Mouse (Mus musculus) naive thymus-derived CD4-positive, alpha-beta T cell, adult 2 months (primary cell): Measurements from ENCODE around the gene Fn1.

Experiments used
- DNase-seq: peaks from one replicate; pipeline ENCODE4 v3.0.0-alpha.2; 2011; ENCODE audit warnings: low read depth

Fn1 gene

DNA sequence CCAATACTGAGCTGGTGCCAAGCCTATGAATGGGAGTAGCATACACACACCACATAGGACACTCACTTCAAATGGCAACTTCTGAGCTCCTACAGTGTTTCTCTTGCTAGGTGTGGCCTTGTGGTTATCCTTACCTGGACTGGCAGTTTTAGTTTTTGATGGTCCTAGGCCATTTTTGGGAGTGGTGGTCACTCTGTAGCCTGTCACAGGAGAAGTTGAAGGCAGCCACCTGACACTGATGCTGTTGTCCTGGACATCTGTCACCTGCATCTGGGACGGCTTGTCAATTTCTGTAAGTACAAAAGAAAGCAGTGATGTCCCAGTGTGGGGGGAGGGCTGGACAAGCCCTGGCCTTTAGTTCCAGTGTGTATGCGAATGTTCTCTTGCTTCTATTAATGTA lies 47.2 kb downstream of the Fn1 start:
- DNase-seq: no peak

DNA sequence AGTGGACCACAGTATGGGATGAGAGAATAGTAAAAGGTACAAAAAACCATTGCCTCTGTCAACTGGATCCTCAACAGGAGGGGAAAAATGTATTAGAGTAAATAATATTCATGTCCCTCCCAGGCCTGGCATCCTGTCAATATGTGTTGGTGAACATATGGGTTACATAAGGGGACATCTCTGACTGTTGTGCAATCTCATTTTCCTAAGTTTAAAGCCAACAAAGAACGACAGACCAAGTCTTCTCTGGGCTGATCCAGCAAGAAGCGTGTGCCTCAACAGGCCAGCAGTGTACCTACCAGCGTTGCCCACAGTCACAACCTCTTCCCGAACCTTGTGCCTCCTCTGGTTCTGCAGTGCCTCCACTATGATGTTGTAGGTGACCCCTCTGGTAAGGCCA lies 57.6 kb downstream of the Fn1 start:
- DNase-seq: no peak

DNA sequence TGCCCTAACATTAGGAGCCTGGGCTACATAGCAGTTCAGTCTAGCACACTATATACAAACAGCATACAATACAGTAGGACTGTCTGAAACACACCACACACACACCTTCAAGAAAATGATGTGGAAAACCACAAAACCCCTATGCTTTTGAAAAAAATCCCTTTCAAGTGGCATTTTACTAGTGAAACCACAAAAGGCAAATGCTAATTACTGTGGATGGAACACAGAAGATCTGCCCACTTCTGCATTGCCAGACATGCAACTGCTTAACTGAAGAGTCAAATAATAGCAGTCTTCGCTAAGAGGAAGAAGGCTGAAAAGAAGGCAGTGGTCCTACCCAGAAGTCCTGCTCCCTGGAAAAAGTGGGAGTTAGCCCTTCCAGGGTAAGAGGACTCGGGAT lies 58.7 kb downstream of the Fn1 start:
- no peak for DNase-seq

DNA sequence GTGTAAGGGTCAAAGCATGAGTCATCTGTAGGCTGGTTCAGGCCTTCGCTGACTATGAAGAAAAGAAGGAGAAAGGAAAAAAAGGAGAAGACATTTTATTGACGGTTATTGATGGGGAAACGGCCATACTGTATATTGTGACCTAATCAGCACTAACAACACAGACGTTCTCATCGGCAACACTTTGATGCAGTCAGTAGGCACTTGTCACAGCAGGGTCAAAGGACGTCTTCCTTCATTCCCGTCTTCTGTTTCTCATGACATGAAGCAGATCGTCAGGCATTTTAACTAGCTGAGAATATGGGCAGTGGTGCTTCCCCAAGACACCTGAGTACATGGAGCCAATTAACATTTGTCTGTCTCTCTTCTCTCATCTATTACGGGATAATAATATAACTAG lies 59.8 kb downstream of the Fn1 start:
- no peak for DNase-seq

DNA sequence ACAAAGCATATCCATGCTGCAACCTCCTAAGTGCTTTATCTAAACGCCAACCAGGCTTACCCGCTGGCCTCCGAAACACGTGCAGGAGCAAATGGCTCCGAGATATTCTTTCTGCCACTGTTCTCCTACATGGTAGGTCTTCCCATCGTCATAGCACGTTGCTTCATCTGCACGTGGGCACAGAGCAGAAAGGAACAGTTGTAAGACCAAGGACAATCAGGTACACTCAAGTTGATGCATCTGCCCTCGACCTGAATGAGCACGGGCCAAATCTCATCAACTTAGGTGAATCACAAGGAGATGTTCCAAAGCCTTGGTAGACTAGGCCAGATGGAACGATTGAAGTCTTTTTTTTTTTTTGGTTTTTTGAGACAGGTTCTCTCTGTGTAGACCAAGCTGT lies 63.0 kb downstream of the Fn1 start:
- no peak for DNase-seq

DNA sequence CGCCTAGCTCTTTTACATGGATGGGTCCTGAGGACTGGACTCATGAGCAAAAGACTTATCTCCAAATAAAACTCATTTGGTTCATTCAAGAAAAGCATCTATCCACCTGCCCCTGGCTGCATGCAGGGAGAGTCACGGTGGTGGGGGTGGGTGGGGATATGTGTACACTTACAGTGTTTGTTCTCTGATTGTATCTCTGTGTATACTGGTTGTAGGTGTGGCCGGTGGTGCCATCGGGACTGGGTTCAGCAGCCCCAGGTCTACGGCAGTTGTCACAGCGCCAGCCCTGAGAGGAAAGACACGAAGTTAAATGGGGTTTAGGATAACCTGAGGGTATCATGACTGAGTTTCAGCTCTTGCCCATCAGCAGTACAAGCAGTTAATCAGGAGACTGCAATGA lies 66.3 kb downstream of the Fn1 start:
- DNase-seq: no peak

DNA sequence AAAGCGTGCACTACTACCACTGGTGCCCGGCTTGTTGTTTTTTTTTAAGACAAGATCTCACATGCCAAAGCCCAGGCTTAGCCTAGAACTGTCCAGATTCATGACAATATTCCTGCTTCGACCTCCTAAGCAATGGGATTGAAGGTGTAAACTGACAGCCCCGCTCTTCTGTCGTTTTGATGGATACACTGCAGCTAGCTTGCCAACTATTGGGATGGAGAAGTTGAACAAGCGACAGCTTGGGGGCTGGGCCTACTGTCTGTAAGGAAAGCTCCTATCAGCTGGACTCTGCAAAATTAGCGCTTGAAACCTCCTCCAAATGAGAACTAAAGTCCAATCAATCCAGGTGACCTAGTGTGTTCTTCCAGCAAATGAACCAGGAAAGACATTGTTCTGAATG lies 69.1 kb downstream of the Fn1 start:
- DNase-seq: no peak

DNA sequence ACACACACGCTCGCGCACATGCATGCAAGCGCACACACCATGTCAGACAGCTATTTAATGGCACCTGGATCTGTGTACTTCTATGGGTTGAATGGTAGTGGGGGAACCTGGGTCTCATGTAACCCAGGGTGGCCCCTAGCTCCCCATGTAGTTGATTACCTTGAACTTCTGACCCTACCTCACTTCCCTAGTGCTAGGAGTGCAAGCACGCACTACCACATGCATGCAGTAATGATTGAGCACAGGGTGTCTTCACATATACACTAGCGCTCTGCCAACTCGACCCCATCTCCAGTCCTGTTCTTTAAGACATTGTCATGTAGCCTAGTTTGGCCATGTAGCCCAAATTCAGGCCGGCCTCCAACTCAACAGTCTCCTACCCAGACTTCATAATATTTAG lies 69.7 kb downstream of the Fn1 start:
- no peak for DNase-seq

DNA sequence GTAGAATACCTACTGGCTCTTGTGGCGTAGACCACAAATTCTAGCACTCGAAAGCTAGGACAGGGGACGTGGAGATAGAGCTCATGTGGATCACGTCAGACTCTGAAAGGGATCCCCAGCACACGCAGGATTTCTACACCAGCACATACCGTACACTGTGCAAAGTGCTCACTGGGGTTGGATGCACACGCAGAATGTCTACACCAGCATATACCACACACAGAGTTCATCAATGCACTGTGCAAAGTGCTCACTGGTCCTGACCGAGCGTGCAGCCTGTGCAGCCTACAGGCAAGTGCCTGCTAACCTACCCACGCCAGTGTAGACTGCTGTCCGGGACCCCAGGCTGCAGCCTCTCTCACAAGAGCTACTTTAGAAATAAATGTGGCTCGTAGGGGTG lies 72.6 kb downstream of the Fn1 start:
- no peak for DNase-seq

DNA sequence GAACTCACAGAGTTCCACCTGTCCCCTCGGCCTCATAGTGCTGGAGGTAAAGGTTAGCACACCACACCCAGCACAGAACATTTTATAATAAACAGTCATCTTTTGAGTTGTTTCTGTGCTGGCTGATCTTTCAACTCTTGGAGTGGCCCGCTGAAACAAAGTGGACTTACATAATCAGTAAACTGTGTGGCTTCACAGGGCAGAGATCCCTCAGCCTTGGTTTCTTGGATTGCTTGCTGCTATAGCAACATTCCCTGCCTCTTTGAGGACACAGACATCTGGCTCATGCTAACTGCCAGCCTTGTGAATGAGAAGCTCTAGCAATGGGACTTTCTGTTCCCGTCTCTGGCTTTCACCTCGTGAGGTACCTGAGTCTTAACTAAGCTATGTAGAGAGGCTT lies 73.5 kb downstream of the Fn1 start:
- no peak for DNase-seq

DNA sequence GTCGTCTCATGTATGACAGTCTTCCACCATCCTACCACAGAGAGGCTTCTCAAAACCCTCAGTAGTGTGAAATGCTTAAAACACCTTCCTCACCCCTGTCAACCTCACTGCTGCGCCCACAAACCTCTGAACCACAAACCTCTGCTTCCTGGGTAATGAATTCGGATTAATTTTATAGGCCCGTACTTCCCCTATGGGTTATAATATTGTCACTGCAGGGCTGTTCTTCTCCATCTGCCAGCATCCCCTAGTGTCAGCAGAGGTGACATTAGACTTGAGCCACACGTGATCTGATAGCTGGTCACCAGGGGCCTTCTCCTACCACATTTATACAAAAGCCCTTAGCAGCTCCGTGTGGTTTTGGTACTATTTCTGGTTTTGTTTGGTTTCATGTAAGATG lies 76.2 kb downstream of the Fn1 start:
- no peak for DNase-seq

DNA sequence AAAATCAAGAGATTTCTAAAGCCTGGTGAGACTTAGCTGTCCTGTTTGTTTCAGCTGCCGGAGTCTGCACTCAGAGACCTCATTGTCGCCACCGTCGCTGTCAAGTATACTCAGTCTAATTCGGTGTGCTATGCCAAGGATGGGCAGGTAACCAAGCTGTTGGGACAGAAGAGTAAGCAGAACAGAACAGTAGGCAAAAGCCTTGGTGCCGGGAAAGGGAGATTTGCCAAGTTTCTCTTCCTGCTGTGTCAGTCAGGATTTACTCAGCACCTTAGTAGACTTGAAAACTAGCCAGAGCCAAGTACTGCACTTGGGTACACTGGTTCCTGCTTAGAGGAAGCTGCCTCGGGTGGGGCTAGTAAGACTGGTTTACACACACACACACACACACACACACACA lies 77.0 kb downstream of the Fn1 start:
- no peak for DNase-seq

DNA sequence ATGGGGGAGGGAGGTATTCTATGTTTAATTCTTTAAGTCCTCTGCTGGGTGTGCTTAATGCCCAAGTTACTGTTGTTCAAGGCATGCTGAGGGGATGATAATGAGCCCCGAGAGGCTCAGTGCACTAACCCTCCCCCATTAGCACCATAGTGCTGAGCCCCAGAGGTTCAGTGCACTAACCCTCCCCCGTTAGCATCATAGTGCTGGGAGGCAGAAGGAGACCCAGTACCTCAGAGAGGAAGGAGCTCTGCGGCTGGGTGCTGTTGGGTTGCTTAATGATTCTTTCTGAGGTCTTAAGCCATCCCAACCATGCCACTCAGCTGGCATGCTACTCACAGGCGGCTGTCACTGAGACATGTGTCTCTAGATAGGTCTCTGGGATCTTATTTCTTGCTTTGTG lies 82.9 kb downstream of the Fn1 start:
- no peak for DNase-seq

DNA sequence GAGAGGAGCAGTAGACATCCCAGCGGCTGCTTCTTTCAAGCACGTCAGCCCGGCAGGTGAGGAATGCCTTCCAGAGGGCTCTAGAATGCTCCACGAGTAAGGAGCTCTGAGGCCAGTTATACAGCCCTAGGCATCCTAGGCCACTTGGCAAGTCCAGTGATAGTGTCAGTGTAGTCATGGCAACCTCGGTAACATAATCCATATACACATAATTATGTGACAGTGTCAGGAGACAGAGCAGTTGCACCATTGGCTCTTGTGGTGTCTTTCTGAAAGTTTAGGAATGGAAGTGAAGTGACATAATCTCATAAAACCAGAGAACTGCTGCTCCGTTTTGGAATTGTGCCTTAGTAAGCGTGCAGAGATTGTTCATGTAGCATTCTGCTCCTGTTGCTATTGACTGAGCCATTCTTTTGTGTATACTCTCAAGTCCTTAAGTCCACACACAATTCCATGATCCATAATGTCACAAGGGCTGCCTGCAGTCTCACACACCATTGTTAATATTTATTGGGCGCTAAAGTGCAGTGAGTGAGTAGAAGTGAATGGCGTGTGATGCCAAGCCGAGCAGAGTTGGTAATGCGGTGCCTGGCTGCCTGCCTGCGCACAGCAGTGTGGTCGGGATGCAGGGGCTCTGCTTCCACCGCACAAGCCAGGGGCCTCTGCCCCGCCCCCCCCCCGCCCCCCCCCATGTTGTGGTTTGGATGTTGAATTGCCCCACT lies 85.0 kb downstream of the Fn1 start:
- DNase-seq: no peak

DNA sequence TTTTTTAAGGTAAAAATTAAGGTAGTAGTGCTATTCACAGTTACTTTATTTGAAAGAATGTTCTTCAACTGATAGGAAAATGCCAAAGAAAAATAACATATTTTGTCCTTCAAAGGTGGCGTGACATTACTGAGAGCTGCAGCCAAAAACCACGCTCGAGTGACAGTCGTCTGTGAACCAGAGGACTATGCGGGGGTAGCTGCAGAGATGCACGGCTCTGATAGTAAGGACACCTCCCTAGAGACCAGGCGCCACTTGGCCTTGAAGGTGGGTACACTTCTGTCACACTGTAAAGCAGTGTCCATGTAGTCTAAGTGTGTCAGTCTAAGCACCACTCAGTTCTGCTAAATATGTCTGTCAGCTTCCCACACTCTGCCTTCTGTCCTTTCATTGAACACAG lies 88.7 kb downstream of the Fn1 start:
- DNase-seq: no peak

DNA sequence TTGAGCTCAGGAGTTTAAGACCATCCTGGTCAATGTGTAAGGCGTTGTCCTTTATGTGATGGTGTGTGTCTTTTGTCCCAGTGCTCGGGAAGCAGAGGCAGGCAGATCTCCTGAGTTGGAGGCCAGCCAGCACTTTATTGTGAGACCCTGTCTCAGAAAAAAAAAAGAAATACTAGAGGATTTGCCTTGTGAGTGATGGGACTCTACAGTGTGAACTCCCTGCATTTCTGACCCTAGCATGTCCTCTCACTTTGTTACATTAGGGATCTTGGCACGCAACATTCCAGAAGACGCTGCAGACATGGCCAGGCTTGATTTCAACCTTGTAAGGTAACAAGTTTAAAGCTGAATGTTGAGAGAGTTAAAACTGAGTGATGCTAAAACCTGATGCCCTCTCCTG lies 92.4 kb downstream of the Fn1 start:
- DNase-seq: no peak

DNA sequence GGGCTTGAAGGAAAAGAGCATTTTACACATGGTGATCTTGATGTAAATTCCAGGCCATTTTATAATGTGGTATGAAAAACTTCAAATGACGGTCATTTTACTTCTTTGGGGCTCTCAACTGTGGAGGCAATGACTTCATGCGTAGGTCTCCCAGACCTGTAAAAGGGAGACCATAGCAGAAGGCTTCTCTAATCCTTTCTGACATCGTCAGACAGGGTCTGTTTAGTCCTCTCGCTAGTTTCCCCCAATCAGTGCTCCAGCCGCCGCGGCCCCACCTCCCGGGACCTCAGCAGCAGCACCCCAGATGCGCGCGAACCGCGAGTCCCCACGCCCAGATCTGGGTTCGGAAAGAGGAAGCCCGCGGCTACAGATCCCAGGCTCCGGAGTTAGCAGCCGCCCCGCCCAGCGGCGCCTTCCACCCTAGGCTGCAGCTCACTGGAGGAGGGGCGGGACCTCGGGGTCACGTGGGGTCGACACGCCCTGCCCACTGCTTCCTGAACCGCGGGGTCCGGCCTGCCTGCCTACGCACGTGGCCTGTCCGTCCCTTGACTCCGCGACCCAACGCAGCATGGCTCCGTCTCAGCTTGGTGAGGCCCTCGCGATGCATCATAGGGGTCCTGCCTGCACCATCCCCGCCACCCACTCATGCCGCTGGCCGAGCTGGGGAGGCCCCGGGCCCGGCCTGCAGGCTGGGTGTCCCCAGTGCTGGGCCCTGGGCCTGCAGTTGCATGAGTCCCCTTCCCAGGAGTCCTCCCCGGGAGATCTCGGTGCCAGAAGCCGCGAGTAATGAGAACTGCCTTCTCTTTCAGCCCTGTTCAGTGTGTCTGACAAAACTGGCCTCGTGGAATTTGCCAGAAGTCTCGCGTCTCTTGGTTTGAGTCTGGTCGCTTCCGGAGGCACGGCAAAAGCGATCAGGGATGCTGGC lies 96.0 kb downstream of the Fn1 start, which contains the start of gene Atic:
Atic (plus strand) TSS at position 463 of the 925 bp plus-strand sequence.
- peak; percentile 92 for DNase-seq

DNA sequence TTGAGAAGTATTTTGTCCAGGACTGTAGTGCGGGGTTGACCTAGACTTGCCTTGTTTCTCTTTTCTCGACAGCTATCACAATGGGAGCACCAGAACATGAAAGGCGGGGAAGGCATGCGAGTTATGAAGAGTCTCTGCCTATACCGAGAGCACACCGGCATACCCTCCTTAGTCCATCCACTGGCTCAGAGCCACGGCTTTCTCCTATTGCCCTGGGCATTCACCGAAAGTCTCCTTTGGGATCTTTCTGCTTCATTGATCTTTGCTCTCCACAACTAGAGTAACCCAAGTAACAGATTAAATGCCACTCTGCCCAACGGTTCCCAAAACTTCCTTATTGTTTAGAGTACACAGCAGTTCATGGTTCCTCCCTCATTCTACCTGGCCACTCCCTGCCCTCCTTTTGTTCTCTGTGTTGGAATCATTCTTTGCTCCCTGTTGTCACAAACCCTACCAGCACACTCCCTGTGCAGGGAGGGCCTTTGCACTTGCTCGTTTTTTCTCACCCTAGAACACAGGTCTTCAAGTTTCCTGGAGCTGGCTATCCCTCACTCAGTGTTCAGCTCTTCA lies 102.3 kb downstream of the Fn1 start:
- no peak for DNase-seq

DNA sequence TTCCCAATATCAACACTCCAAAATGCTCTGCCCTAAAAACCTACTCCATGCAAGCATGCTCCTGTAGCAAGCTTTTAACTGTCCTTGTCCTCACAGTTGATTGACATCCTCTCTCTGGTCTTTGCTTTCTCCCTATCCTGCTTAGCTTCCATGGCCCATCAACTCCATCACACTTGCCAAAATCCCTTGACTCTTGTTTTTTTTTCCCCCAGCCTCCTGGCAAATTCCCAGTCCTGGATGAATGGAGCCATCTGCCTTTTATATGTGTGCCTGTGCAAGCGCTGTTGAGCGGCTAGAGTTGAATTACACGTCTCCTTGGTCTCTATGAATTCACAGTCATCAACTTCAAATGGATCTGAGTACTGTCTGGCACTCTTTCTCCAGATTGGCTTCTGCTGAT lies 112.6 kb downstream of the Fn1 start:
- no peak for DNase-seq

DNA sequence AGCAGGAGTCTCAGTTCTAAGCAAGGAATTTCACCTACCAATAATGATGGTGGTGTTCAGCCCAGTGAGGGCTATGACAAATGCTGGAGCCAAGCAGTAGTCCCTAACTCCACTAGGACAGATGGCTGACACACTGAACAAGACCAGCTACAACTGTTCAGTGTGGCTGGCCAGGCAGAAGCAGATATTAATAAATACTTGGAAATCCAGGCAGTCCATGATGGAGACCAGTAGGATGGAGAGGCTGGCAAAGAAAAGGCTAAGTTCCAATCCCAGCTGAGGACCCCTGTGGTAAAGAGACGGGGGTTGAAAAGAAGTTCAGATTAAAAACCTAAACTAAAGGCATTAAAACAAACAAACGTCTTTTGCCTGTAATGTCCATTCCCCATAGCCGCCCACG lies 113.4 kb downstream of the Fn1 start:
- no peak for DNase-seq
